Mouse (Mus musculus) spleen, adult 2 months (tissue): ENCODE results near the gene Ice1.

Experiments
- CTCF ChIP-seq: fragments of 200-500 bp; IDR thresholded peaks from 2 replicates; pipeline ENCODE4 v1.5.1; 2011; ENCODE audit warnings: mild to moderate bottlenecking, inconsistent platforms; ENCODE audit not compliant: insufficient read depth, insufficient read length, insufficient replicate concordance; ENCODE audit errors: extremely low read depth
- POLR2A ChIP-seq: fragments of 200-500 bp; IDR thresholded peaks from 2 replicates; pipeline ENCODE4 v1.6.1; 2011; ENCODE audit warnings: low read depth, low read length, inconsistent platforms

DNA sequence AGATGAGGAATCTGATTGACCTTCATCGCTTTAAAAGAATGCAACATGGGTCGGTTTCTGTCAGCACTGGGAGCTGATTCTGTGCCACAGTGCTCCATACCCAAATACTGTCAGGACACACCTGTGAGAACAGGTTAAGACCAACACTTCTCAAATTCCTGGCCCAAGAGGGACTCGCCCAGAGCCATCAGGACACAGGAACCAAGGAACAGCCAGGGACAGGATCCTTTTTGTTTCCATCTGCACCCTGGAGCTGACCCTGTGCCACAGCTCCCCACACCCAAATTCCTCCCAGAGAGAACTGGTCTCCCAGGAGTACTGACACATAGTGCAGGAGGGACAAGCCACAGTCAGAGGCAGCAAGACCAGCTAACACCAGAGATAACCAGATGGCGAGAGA is 11.0 kb downstream of the Ice1 start:
- no peak for TF ChIP-seq POLR2A
- TF ChIP-seq CTCF: no peak
